Mouse (Mus musculus) liver, adult (tissue): ENCODE data around the gene Sppl2b.

Source experiments
- GATA4 ChIP-seq: IDR thresholded peaks from 2 replicates; pipeline ENCODE4 v1.6.1; 2014; ENCODE audit warnings: mild to moderate bottlenecking, low read length; ENCODE audit not compliant: insufficient replicate concordance

Sppl2b gene

DNA sequence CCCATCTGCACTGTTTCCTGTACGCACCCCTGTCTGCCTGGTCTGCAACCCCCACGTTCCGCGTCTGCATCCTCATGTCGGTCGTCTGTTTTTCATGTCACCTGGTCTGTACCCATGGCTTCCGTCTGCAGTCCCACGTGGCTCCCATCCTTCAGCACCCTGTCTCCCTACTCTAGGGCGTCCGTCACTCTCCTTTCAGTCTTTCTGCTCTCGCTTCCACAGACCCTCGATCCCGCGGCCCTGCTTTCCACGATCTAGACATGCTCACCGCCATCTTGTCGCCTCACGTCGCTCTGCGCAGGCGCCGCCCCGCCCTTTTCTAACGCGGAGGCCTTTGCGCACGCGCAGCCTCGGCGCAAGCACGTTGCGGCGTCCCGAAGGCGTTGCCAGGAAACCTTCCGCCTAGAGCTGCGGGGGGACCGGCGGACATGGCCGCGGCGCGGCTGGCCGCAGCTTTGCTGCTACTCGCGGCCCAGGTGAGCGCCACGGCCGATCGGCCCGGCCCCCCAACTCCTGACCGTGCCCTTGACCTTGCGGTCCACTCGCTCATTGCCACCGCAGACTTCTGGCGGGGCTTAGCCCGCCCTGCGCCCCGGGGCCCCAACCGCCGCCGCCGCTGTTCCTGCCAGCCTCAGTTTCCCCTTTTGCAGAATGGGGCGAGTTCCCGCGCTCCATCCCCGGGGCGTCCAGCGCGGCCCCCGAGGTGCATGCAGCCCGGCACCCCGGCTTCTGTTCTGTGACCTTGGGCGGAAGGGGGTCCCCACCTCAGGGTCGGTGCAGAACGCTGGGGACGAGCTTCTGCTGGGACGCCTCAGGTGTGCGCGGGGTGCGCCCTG is at the start of gene Sppl2b, which contains the start of gene Lsm7:
Gene Sppl2b, plus strand, starts transcription at position 363 of the 836 bp plus-strand sequence.
Gene Lsm7, minus strand, starts transcription at position 297 of the 836 bp plus-strand sequence.
- TF ChIP-seq GATA4: no peak; the same call in 1 of the 2 replicates

DNA sequence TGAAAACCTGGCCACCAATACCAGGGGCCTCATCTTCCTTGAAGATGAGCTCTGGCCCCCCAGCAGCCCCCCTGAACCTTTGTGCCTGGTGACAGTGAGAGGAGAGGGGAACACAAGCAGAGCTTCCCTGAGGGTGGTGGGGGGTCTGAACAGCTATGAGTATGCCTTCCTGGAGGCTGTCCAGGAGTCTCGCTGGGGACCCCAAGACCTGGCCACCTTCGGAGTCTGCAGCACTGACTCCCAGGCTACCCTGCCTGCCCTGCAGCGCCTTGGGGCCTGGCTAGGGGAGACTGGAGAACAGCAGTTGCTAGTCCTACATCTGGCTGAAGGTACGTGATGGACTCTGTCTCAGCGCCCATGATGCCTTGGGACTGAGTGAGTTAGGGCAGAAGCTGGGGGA is 49.8 kb upstream of the Sppl2b start:
- TF ChIP-seq GATA4: no peak

DNA sequence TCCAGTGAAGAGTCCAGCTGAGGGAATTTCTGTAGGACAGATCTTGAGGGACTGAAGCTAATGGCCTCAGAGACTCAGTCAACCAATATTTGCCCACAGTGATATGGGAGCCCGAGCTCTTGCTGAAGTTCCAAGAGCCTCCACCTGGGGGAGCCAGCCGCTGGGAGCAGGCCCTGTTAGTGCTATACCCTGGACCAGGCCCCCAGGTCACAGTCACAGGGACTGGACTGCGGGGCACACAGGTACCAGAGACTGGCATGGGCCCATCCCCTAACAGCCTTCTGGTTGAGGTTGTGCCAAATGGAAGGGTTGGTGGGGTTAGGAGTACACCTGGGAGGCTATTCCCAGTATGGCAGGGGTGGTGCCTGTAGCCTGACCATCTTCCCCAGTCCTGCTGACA is 49.1 kb upstream of the Sppl2b start:
- no peak for TF ChIP-seq GATA4

DNA sequence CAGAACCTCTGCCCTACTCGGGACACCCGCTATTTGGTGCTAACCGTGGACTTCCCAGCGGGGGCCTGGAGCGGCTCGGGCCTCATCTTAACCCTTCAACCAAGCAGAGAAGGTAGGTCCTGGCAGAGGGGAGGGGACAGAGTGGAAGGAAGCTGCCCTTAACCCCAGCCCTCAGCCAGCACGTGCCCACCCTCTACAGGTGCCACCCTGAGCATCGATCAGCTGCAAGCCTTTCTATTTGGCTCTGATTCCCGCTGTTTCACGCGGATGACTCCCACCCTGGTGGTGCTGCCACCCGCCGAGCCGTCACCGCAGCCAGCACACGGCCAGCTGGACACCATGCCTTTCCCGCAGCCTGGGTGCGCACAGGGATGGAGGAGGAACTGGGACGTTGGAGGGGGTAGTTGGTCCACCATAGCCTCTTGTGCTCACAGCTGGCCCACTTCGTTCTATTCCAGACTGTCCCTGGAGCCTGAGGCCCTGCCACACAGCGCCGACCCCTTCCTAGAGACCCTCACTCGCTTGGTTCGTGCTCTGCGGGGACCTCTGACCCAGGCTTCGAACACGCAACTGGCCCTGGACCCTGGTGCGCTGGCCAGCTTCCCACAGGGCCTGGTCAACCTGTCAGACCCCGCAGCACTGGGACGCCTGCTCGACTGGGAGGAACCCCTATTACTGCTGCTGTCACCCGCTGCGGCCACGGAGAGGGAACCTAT is 48.6 kb upstream of the Sppl2b start:
- TF ChIP-seq GATA4: no peak

DNA sequence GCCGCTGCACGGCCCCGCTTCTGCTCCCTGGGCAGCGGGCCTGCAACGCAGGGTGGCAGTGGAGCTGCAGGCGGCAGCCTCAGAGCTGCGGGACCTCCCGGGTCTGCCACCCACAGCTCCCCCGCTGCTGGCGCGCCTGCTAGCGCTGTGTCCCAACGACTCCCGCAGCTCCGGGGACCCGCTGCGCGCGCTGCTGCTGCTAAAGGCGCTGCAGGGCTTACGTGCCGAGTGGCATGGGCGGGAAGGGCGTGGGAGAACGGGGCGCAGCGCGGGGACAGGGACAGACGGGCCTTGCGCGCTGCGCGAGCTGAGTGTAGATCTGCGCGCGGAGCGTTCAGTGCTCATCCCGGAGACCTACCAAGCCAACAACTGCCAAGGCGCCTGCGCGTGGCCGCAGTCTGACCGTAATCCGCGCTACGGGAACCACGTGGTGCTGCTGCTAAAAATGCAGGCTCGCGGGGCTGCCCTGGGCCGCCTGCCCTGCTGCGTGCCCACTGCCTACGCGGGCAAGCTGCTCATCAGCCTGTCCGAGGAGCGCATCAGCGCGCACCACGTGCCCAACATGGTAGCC is 47.9 kb upstream of the Sppl2b start:
- no peak for TF ChIP-seq GATA4

DNA sequence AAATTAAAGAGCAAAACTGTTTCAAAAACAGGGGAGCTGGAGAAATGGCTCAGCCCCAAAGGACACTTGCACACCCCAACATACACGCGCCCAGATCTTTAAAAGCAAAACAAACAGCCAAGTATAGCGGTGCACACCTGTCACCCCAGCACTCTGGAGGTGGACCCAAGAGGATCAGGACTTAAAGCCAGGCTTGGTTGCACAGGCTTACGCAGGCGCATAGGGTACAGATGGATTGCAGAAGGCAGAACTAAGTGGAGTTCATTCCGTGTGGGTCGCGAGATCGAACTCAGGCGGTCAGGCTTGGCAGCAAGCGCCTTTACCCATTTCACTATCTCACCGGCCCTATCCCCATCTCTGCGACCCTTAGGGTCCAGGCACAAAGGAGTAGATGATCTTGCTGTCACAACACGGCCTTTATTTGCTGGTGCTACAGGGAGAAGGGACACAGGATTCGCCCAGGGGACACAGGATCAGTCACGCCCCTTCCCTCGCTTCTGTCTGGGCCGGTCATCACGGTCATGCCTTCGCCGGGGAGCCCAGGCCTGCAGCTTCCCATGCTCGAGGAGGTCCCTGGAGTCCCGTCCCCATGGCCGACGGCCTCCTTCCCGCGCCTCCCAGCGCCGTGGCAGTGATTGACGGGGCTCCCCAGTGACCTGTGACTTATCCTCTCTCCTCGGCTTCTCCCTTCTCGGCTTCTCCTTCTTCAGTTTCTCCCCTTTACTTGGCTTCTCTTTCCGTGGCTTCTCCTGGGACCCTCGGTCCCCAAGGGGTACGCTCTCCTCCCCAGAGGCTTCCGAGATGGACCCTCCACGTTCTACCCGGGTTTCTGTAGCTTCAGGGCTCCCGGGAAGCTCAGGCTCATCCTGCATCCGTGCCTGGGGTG is 46.7 kb upstream of the Sppl2b start:
- no peak for TF ChIP-seq GATA4

DNA sequence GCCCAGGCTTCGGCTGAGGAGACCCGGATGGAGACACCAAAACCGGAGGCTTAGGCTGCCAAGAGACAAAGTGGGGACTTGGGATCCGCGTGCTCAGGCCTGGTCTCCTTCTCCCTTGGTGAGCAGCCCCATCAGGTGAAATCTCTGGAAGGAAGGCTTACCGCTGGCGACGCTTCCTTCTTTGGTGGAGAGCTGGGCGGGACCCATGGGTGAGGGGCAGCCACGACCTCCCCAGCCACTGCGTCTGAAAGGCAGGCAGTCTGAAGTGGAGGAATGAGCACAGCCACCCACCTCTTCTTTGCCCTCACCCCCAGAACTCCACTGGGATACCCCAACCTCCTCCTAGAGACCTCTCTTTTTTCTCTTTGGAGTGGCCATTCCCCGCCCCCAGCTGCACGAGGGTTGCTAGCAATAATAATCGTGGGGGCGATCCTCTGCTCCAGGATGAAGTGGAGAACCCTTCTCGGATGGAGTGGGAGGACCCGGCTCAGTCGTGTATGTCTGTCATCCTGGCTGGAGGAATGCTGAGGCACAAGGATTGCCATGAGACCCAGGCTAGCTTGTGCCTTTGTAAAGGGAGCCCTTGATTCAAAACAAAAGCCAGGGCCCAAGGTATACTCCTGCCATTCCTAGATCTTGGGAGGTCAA is 46.0 kb upstream of the Sppl2b start:
- TF ChIP-seq GATA4: no peak

DNA sequence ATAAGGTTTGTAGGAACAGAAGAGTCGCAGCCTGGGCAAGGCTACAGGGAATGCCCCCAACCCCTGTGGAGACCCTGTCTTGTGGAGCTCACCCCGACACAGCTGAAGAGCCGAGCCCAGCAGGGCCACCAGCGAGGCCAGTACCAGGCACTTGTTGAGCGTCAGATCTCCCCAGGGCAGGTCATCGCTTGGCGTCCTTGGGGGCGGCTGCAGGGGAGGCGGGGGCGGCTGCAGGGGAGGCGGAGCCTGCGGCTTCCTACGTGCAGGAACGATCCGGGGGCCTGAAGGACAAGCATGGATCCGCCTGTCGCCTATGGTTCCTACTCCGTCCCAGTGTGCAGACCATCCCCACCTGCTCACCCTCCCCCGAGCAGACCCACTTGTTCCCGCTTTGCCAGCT is 45.0 kb upstream of the Sppl2b start:
- no peak for TF ChIP-seq GATA4

DNA sequence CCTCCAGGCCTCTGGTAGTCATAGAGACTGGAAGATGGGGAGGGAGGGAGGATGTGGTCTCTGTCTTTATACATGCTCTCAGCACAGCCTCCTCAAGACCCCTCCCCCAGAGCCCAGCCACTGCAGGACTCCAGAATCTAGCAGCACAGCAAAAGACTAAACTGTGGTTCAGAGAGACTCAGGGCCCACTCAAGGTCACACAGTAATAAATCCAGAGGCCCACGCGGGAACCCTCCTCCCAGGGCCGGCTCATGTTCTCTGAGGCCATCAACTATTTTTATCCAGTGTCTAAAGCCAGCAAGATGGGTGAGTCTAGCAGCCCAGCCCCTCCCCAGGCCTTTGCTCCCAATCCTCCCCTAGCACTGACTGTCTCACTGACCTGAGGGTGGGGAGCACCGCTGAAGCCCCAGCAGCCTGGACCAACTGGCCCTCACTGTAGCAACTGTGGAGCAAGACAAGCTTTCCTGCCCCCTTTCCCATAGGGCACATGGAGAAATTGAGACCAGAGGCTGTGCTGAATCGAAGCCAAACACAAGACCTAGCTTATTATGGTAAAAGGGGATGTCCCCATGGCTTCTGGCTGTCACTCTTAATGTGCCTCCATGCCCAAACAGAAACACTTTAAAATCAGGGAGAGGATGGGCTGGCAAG is 42.6 kb upstream of the Sppl2b start:
- no peak for TF ChIP-seq GATA4

DNA sequence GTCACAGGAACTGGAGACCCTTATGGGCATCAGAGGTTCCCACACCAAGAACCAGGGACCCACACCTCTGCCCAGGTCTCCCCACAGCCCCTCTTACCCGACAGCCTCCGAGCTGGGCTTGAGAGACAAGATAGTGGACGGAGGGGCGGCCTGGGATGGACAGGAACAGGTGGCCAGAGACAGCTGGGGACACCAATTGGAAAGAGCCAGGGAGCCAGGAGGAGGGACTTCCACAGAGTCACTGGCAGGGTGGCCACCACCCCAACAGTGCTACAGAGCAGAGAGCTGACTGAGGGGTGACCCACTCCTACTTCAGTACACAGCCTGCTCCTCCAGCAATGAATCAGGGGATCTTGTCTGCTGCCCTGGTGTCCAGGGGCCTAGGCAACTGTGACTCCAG is 41.7 kb upstream of the Sppl2b start, which contains the start of gene Jsrp1:
Gene Jsrp1, minus strand, starts transcription at position 133 of the 400 bp plus-strand sequence.
- no peak for TF ChIP-seq GATA4

- no peak for TF ChIP-seq GATA4
Observed at GRCm38 (mm10) chr10:80814800-80815199, 40.3 kb upstream of the Sppl2b start.

DNA sequence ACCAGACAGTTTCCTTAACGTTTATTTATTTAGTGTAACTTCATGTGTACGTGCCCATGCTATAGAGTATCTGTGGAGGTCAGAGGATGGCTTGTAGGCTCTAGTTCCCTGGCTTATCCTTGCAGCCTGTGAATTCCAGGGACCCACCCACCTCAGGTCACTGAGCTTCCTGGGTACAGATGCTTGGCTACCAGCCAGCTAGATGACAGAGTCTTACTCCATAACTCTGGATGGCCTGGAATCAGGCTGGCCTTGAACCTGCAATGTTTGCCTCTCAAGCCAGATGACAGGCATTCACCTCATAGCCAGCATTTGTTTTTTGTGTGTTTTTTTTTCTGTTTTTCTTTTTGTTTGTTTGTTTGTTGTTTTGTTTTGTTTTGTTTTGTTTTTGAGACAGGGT is 37.9 kb upstream of the Sppl2b start:
- TF ChIP-seq GATA4: no peak

GRCm38 (mm10) chr10:80818599-80819281 is 36.3 kb upstream of the Sppl2b start:
- no peak for TF ChIP-seq GATA4
